Mouse (Mus musculus): Measurements from ENCODE around the gene Slc9a3r2. TPM values are rescaled to one million over a fixed set of nuclear protein-coding genes. Genes with fewer than 3 reads are reported as not detected.
A peak's percentile ranks its signal among the peaks of the same experiment; 100 is the strongest.

Gene Slc9a3r2
- polyA plus RNA-seq (2014; fragmentation: Nextera tagmentation; extraction: Ambion mirVana), result 49.3 and 52.6 TPM in 2 replicates

DNA sequence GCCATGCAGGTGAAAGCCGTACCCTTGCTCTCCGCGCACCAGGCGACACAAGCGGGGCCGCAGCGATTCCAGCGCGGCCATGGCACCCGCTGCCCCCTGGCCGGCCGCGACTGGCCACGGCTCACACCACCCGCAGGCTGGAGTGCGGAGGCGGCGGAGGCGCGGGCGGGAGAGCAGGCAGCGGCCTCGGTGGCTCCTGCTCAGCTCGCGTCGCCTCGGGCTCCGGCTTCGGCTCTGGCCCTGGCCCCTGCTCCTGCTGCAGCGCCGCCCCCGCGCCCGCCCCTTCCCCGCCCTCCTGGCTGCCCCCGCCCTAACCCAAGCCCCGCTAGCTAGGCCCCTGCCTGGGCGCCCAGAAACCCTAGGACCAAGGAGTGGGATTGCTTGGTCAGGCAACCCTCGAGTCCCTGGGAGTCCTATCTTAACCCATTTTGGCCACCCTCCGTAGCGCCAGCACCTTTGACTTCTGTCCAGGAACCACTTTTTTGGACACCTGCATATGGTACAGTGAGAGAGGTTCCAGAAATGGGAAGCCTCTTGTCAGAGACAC lies at the start of gene Slc9a3r2:
Gene Slc9a3r2, minus strand, starts transcription at position 258 of the 547 bp plus-strand sequence.
- Histone ChIP-seq H3K36me3 (ENCODE audit: control insufficient read depth, insufficient read depth, low read length) (no peaks in the 10 kb centered on the region), H3K9ac (replicated peaks; ENCODE audit: low read depth, low read length) (peak within 1 kb of the TSS; percentile 87), H3K27me3 (ENCODE audit: control insufficient read depth, insufficient read depth, low read length) (no peaks in the 10 kb centered on the region; the same call in 1 of the 2 replicates), H3K27ac (ENCODE audit: low read depth, low read length) (peak within 1 kb of the TSS; percentile 40), H3K4me1 (ENCODE audit: control insufficient read depth, insufficient read depth, low read length) (no peaks in the 10 kb centered on the region), H3K9me3 (ENCODE audit: control insufficient read depth, low read length) (no peaks in the 10 kb centered on the region), H3K4me2 (ENCODE audit: low read depth, low read length) (peak within 1 kb of the TSS; percentile 96), H3K4me3 (ENCODE audit: low read depth, low read length) (peak within 1 kb of the TSS; percentile 70)
- 3% methylated on average over 25 of the region's 41 CpGs for WGBS
- peak; percentile 59 for ATAC-seq (ENCODE audit: low read depth)

- WGBS, result 86% methylated on average over 2 of the region's 2 CpGs
- peaks cover 39% of the 10 kb centered on the region for H3K36me3 ChIP-seq (ENCODE audit: control insufficient read depth, insufficient read depth, low read length)
These were observed 49.3 kb upstream of the Slc9a3r2 start for GRCm38 (mm10) chr17:24699473-24699872.

GRCm38 (mm10) chr17:24698715-24699114 lies 48.6 kb upstream of the Slc9a3r2 start:
- Histone ChIP-seq H3K4me3 (ENCODE audit: low read depth, low read length) (no peak overlapping the region), H3K4me1 (ENCODE audit: control insufficient read depth, insufficient read depth, low read length) (peaks cover 11% of the 10 kb centered on the region; the same call in 1 of the 2 replicates), H3K4me2 (ENCODE audit: low read depth, low read length) (no peak overlapping the region), H3K27ac (ENCODE audit: low read depth, low read length) (no peak overlapping the region), H3K9ac (replicated peaks; ENCODE audit: low read depth, low read length) (no peak overlapping the region), H3K36me3 (ENCODE audit: control insufficient read depth, insufficient read depth, low read length) (peaks cover 32% of the 10 kb centered on the region), H3K9me3 (ENCODE audit: control insufficient read depth, low read length) (no peaks in the 10 kb centered on the region), H3K27me3 (ENCODE audit: control insufficient read depth, insufficient read depth, low read length) (no peaks in the 10 kb centered on the region)
- ATAC-seq (ENCODE audit: low read depth), result no peak
- 66% methylated on average over 9 of the region's 9 CpGs for WGBS

More at GRCm38 (mm10) chr17:24699473-24699872, 49.3 kb upstream of the Slc9a3r2 start:
- no peak for ATAC-seq (ENCODE audit: low read depth)
- no peaks in the 10 kb centered on the region for H3K9me3 ChIP-seq (ENCODE audit: control insufficient read depth, low read length)
- no peak overlapping the region for H3K4me3 ChIP-seq (ENCODE audit: low read depth, low read length)
- H3K9ac ChIP-seq (replicated peaks; ENCODE audit: low read depth, low read length), result no peak overlapping the region
- H3K27ac ChIP-seq (ENCODE audit: low read depth, low read length), result no peak overlapping the region
- peaks cover 11% of the 10 kb centered on the region; the same call in 1 of the 2 replicates for H3K4me1 ChIP-seq (ENCODE audit: control insufficient read depth, insufficient read depth, low read length)
- no peak overlapping the region for H3K4me2 ChIP-seq (ENCODE audit: low read depth, low read length)
- H3K27me3 ChIP-seq (ENCODE audit: control insufficient read depth, insufficient read depth, low read length), result no peaks in the 10 kb centered on the region

DNA sequence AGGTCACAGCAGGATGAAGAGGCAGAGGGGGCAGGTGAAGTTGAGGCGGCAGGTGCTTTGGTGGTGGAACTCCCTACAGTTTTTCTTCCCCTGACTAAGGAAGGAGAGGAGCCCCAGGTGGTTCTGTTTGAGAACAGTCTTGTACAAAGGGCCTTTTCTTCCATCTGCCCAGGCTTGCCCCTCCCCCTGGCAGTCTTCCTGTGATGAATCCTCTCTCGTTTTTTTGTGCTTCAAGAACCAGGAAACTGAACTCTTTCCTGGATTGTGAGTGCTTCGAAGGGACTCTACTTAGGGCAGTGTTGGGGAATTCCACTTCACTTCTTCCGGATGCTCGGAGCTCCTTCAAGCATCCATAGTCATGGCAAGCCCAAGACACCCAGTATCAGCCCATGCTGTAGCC lies 47.9 kb upstream of the Slc9a3r2 start:
- Histone ChIP-seq H3K4me3 (ENCODE audit: low read depth, low read length) (no peak overlapping the region), H3K27ac (ENCODE audit: low read depth, low read length) (no peak overlapping the region), H3K4me1 (ENCODE audit: control insufficient read depth, insufficient read depth, low read length) (peaks cover 11% of the 10 kb centered on the region; the same call in 1 of the 2 replicates), H3K9me3 (ENCODE audit: control insufficient read depth, low read length) (no peaks in the 10 kb centered on the region), H3K9ac (replicated peaks; ENCODE audit: low read depth, low read length) (no peak overlapping the region), H3K4me2 (ENCODE audit: low read depth, low read length) (no peak overlapping the region), H3K36me3 (ENCODE audit: control insufficient read depth, insufficient read depth, low read length) (peaks cover 30% of the 10 kb centered on the region), H3K27me3 (ENCODE audit: control insufficient read depth, insufficient read depth, low read length) (no peaks in the 10 kb centered on the region)
- 21% methylated on average over 5 of the region's 5 CpGs for WGBS
- ATAC-seq (ENCODE audit: low read depth), result no peak

GRCm38 (mm10) chr17:24696011-24696697 lies 46.0 kb upstream of the Slc9a3r2 start, which contains the start of the genes Gfer and Noxo1:
Gene Gfer (minus strand): TSS chr17:24696156.
Gene Noxo1 (plus strand): TSS chr17:24696234.
- Histone ChIP-seq H3K36me3 (ENCODE audit: control insufficient read depth, insufficient read depth, low read length) (peaks cover 17% of the 10 kb centered on the region), H3K4me2 (ENCODE audit: low read depth, low read length) (peak within 1 kb of the TSS; percentile 68), H3K9ac (replicated peaks; ENCODE audit: low read depth, low read length) (peak within 1 kb of the TSS; percentile 81), H3K9me3 (ENCODE audit: control insufficient read depth, low read length) (no peaks in the 10 kb centered on the region), H3K4me1 (ENCODE audit: control insufficient read depth, insufficient read depth, low read length) (peaks cover 11% of the 10 kb centered on the region; the same call in 1 of the 2 replicates), H3K27ac (ENCODE audit: low read depth, low read length) (peak within 1 kb of the TSS; percentile 78), H3K27me3 (ENCODE audit: control insufficient read depth, insufficient read depth, low read length) (no peaks in the 10 kb centered on the region), H3K4me3 (ENCODE audit: low read depth, low read length) (peak within 1 kb of the TSS; percentile 75)
- peak; percentile 89 for ATAC-seq (ENCODE audit: low read depth)
- under 1% methylated on average over 56 of the region's 76 CpGs for WGBS

DNA sequence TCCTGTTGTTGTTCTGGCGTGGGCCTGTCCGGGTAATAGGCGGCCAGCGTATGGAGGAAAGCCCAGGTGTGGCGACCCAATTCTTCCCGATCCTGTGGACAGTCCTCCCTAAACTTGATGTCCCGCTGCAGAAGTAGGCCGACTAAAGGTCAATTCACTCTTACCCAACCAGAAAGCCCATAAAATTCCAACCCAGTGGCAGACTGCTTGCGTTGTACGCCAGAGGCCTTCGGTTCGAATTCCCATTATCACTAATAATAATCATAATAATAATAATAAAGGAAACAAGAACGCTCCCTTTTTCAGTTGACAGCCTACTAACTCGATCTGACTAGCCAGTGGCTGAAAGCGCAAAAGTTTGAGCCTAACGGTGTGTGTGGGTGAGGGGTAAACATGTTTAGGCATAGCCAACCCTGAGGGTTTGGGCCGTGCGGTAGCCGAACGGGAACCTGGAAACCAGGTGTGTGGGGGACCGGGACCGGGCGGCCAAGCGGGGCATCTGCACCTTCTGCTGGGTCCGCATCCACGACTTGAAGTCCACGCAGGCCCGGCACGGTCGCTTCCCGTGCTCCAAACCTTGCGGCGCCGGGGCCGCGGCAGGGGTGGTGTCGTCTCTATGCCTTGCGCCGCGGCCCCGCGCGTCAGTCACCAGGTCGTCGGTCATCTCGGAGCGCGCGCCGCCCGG lies 45.3 kb upstream of the Slc9a3r2 start:
- peak overlapping the region; percentile 78 for H3K27ac ChIP-seq (ENCODE audit: low read depth, low read length)
- peaks cover 13% of the 10 kb centered on the region; the same call in 1 of the 2 replicates for H3K4me1 ChIP-seq (ENCODE audit: control insufficient read depth, insufficient read depth, low read length)
- peaks cover 10% of the 10 kb centered on the region for H3K36me3 ChIP-seq (ENCODE audit: control insufficient read depth, insufficient read depth, low read length)
- no peaks in the 10 kb centered on the region for H3K9me3 ChIP-seq (ENCODE audit: control insufficient read depth, low read length)
- H3K27me3 ChIP-seq (ENCODE audit: control insufficient read depth, insufficient read depth, low read length), result 0 out of 2 replicates have a peak, but pooled peaks cover 2% of the 10 kb centered on the region
- peak overlapping the region; percentile 75 for H3K4me3 ChIP-seq (ENCODE audit: low read depth, low read length)
- peak overlapping the region; percentile 81 for H3K9ac ChIP-seq (replicated peaks; ENCODE audit: low read depth, low read length)
- 8% methylated on average over 31 of the region's 51 CpGs for WGBS
- peak overlapping the region; percentile 68 for H3K4me2 ChIP-seq (ENCODE audit: low read depth, low read length)
- ATAC-seq (ENCODE audit: low read depth), result no peak; the same call in 1 of the 2 replicates

- Histone ChIP-seq H3K9ac (replicated peaks; ENCODE audit: low read depth, low read length) (no peak overlapping the region), H3K36me3 (ENCODE audit: control insufficient read depth, insufficient read depth, low read length) (no peaks in the 10 kb centered on the region), H3K27me3 (ENCODE audit: control insufficient read depth, insufficient read depth, low read length) (peaks cover 12% of the 10 kb centered on the region), H3K4me1 (ENCODE audit: control insufficient read depth, insufficient read depth, low read length) (peaks cover 24% of the 10 kb centered on the region; the same call in 1 of the 2 replicates), H3K27ac (ENCODE audit: low read depth, low read length) (no peak overlapping the region), H3K4me2 (ENCODE audit: low read depth, low read length) (no peak overlapping the region), H3K4me3 (ENCODE audit: low read depth, low read length) (no peak overlapping the region), H3K9me3 (ENCODE audit: control insufficient read depth, low read length) (no peaks in the 10 kb centered on the region)
- 83% methylated on average over 5 of the region's 5 CpGs for WGBS
- no peak for ATAC-seq (ENCODE audit: low read depth)
These were observed 42.3 kb upstream of the Slc9a3r2 start for GRCm38 (mm10) chr17:24692385-24692784.

DNA sequence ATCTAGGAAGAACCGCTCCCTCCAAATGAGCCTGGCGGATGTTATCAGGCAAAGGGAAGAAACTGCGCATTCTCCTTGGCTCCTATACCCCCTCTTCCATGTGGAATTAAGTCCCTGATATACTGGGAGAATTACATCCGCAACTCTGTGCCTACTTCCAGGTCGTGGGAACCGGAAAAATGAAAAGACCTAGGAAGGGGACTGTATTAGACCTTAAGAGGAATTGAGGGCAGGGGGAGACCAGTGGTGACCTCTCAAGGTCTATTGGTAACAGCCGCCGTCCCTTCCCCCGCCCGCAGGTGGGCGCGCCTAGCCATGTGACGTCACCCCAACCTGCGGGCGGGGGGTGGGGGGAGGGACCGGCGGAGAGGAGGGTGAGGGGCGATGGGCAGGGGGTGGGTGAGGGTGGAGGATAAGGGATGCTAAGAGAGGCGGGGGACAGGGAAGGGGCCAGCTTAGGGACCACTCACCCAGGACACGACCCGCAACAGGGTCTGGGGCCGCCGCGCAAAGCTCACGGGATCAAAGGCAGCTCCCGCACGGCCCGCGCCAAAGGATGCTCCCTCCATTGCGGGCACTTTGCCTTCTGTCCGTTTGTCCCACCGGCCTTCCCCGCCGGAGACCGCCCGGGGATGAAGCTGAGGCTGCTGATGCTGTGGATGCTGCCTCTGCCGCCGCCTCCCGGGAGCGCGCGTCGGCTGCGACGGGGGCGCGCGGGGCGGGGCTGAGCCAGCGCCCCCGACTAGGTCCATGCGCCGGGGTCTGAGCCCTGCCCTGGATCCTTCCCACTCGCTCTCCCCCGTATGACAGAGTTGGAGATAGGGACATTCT lies 39.3 kb upstream of the Slc9a3r2 start, which contains the start of gene Syngr3:
Gene Syngr3, minus strand, starts transcription at position 705 of the 831 bp plus-strand sequence.
- Histone ChIP-seq H3K27ac (ENCODE audit: low read depth, low read length) (peak within 1 kb of the TSS; percentile 88), H3K9ac (replicated peaks; ENCODE audit: low read depth, low read length) (peak within 1 kb of the TSS; percentile 89), H3K4me2 (ENCODE audit: low read depth, low read length) (peak within 1 kb of the TSS; percentile 72), H3K36me3 (ENCODE audit: control insufficient read depth, insufficient read depth, low read length) (no peaks in the 10 kb centered on the region), H3K4me1 (ENCODE audit: control insufficient read depth, insufficient read depth, low read length) (peaks cover 15% of the 10 kb centered on the region; the same call in 1 of the 2 replicates), H3K27me3 (ENCODE audit: control insufficient read depth, insufficient read depth, low read length) (peaks cover 13% of the 10 kb centered on the region), H3K9me3 (ENCODE audit: control insufficient read depth, low read length) (no peaks in the 10 kb centered on the region), H3K4me3 (ENCODE audit: low read depth, low read length) (peak within 1 kb of the TSS; percentile 74)
- ATAC-seq (ENCODE audit: low read depth), result peak; percentile 72
- under 1% methylated on average over 50 of the region's 55 CpGs for WGBS
